Mouse (Mus musculus) olfactory bulb, adult 2 months (tissue): ENCODE results near the gene Defb30.

Experiments
- CTCF ChIP-seq: fragments of 200-500 bp; IDR thresholded peaks from 2 replicates; pipeline ENCODE4 v1.5.1; 2012; ENCODE audit warnings: low read depth, mild to moderate bottlenecking, low read length, moderate library complexity; ENCODE audit not compliant: insufficient read depth
- POLR2A ChIP-seq: fragments of 200-500 bp; IDR thresholded peaks from 2 replicates; pipeline ENCODE4 v1.6.1; 2012; ENCODE audit warnings: mild to moderate bottlenecking, low read depth, low read length, moderate library complexity; ENCODE audit not compliant: insufficient read depth

DNA sequence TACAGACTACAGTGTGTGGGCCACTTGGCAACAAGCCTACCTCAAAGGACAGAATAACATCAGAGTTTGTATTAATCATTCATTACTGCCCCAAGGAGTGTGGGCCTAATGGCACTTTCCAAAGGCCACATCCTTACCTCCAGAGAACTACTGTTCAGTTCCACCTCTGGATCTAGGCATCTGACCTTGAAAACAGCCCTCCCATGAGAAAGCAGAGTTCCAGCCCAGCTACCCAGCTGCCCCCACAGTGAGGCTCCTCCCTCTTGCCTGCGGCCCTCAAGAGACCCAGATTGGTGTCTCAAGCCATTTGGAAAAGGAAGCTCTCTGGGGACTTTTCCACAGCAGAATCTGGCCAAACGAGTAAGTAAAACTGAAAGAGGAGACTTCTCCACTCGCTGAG is 3.1 kb downstream of the Defb30 start, which contains the start of gene Defb42:
- no peak for TF ChIP-seq CTCF
- TF ChIP-seq POLR2A = no peak
